Mouse (Mus musculus): ENCODE measurements around the gene Ybx3.

GRCm38 (mm10) chr6:131421572-131421971 lies 33.3 kb upstream of the Ybx3 start:
- TF ChIP-seq CTCF (IDR thresholded peaks at IDR 0.05; ENCODE audit: extremely low read depth, insufficient read length, insufficient replicate concordance, low read depth, low read length): peak; percentile 69; the same call in 1 of the 2 replicates
- TF ChIP-seq POLR2A (IDR thresholded peaks at IDR 0.05; ENCODE audit: low read depth, low read length): no peak

Measured in small intestine, adult 2 months (tissue).